Mouse (Mus musculus): ENCODE results near the gene Clnk. TPM values are rescaled to one million over a fixed set of nuclear protein-coding genes. Genes with fewer than 3 reads are reported as not detected.

Gene Clnk
- not detected in 2 replicates for polyA plus RNA-seq (2015; fragmentation: Nextera tagmentation; extraction: Ambion mirVana)

GRCm38 (mm10) chr5:38876622-38877021 lies at the start of gene Clnk:
Clnk (minus strand) TSS chr5:38876812.

GRCm38 (mm10) chr5:38684164-38684911 lies 192.3 kb downstream of the Clnk start, which contains the start of gene Zfp518b:
Zfp518b (minus strand) TSS chr5:38684826.

Other genes with a start within 250 kb of the Clnk start
- gene Zfp518b, start 192.0 kb downstream of the Clnk start, polyA plus RNA-seq (2015; fragmentation: Nextera tagmentation; extraction: Ambion mirVana), result 10.9 and 13.9 TPM in 2 replicates